Mouse (Mus musculus): ENCODE measurements around the gene 2510039O18Rik.

Gene 2510039O18Rik

GRCm38 (mm10) chr4:147993571-147994095 lies 52.9 kb downstream of the 2510039O18Rik start:
- DNase-seq (ENCODE audit: low read depth): no peak

GRCm38 (mm10) chr4:147995311-147995710 lies 54.6 kb downstream of the 2510039O18Rik start:
- DNase-seq (ENCODE audit: low read depth): no peak

Measured in c-Kit-positive CD71-negative TER-119-negative erythroid progenitor cells, embryonic 14.5 days (primary cell).